Mouse (Mus musculus): ENCODE results near the gene Dolk. TPM values are rescaled to one million over a fixed set of nuclear protein-coding genes. Genes with fewer than 3 reads are reported as not detected.

Gene Dolk
- polyA plus RNA-seq, 1 experiment from 2014 or later: 11.7 TPM

GRCm38 (mm10) chr2:30247681-30248080 is 38.5 kb downstream of the Dolk start:
- Histone ChIP-seq H3K4me1 (ENCODE audit: control insufficient read depth, low read depth, low read length) (peaks cover 23% of the 10 kb centered on the region), H3K27ac (ENCODE audit: low read length) (no peak overlapping the region), H3K36me3 (ENCODE audit: control insufficient read depth, insufficient read depth) (peaks cover 12% of the 10 kb centered on the region; the same call in 1 of the 2 replicates), H3K27me3 (ENCODE audit: control insufficient read depth, insufficient read depth, low read depth, low read length) (no peaks in the 10 kb centered on the region), H3K9ac (ENCODE audit: low read depth, low read length) (no peak overlapping the region), H3K4me3 (ENCODE audit: low read depth, low read length) (no peak overlapping the region), H3K4me2 (ENCODE audit: low read depth, low read length) (no peak overlapping the region), H3K9me3 (replicated peaks; ENCODE audit: control insufficient read depth, low read length) (no peaks in the 10 kb centered on the region)
- ATAC-seq (ENCODE audit: low read depth): no peak
- 79% methylated on average over 4 of the region's 4 CpGs for WGBS (ENCODE audit: insufficient replicate concordance)

- Histone ChIP-seq H3K9me3 (replicated peaks; ENCODE audit: control insufficient read depth, low read length) (no peaks in the 10 kb centered on the region), H3K4me3 (ENCODE audit: low read depth, low read length) (no peak overlapping the region), H3K4me1 (ENCODE audit: control insufficient read depth, low read depth, low read length) (peaks cover 26% of the 10 kb centered on the region), H3K4me2 (ENCODE audit: low read depth, low read length) (no peak overlapping the region), H3K27me3 (ENCODE audit: control insufficient read depth, insufficient read depth, low read depth, low read length) (no peaks in the 10 kb centered on the region), H3K9ac (ENCODE audit: low read depth, low read length) (no peak overlapping the region), H3K27ac (ENCODE audit: low read length) (no peak overlapping the region), H3K36me3 (ENCODE audit: control insufficient read depth, insufficient read depth) (peaks cover 12% of the 10 kb centered on the region; the same call in 1 of the 2 replicates)
- ATAC-seq (ENCODE audit: low read depth): 0 out of 2 replicates have a peak, but pooled peaks have one; percentile 6
- WGBS (ENCODE audit: insufficient replicate concordance): 75% methylated on average over 5 of the region's 5 CpGs
Observed at GRCm38 (mm10) chr2:30247036-30247435, 39.1 kb downstream of the Dolk start.

DNA sequence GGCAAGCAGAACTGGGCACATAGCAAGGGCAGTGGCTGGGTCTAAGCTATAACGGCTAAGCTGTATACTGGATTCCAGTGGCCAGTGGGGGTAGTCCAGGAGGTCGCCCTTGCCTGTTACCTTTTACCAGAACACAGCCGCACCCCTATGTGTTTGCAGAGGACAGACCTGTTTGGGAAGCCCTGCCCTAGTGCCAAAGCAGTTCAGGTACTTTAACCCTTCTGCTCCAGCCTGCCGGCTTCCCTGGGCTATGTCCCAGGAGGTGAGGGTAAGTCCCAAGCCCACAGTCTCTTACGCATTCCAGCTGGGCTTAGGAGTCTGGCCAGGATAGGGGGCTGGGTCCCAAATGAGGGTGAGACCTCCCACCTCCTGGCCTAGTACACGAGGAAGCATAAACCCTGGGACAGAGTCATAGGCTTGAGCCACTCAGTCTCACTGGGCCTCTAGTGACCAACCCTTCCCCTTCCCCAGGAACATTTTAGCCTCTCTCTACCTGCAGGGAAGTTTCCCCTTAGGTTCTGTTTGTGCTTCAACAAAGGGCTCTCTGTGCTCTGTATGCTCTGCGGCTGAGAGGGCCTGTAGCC is 41.4 kb downstream of the Dolk start:
- ATAC-seq (ENCODE audit: low read depth): peak; percentile 39
- Histone ChIP-seq H3K4me3 (ENCODE audit: low read depth, low read length) (no peak overlapping the region), H3K9ac (ENCODE audit: low read depth, low read length) (no peak overlapping the region), H3K9me3 (replicated peaks; ENCODE audit: control insufficient read depth, low read length) (no peaks in the 10 kb centered on the region), H3K36me3 (ENCODE audit: control insufficient read depth, insufficient read depth) (peaks cover 22% of the 10 kb centered on the region), H3K4me2 (ENCODE audit: low read depth, low read length) (no peak overlapping the region), H3K27ac (ENCODE audit: low read length) (no peak overlapping the region), H3K27me3 (ENCODE audit: control insufficient read depth, insufficient read depth, low read depth, low read length) (no peaks in the 10 kb centered on the region), H3K4me1 (ENCODE audit: control insufficient read depth, low read depth, low read length) (peaks cover 28% of the 10 kb centered on the region)
- WGBS (ENCODE audit: insufficient replicate concordance): 73% methylated on average over 7 of the region's 7 CpGs

GRCm38 (mm10) chr2:30243391-30243790 is 42.7 kb downstream of the Dolk start:
- Histone ChIP-seq H3K9me3 (replicated peaks; ENCODE audit: control insufficient read depth, low read length) (no peaks in the 10 kb centered on the region), H3K27me3 (ENCODE audit: control insufficient read depth, insufficient read depth, low read depth, low read length) (no peaks in the 10 kb centered on the region), H3K4me2 (ENCODE audit: low read depth, low read length) (no peak overlapping the region), H3K27ac (ENCODE audit: low read length) (no peak overlapping the region), H3K4me1 (ENCODE audit: control insufficient read depth, low read depth, low read length) (peaks cover 41% of the 10 kb centered on the region), H3K36me3 (ENCODE audit: control insufficient read depth, insufficient read depth) (peaks cover 16% of the 10 kb centered on the region), H3K9ac (ENCODE audit: low read depth, low read length) (no peak overlapping the region), H3K4me3 (ENCODE audit: low read depth, low read length) (no peak overlapping the region)
- ATAC-seq (ENCODE audit: low read depth): no peak
- 90% methylated on average over 4 of the region's 4 CpGs for WGBS (ENCODE audit: insufficient replicate concordance)

GRCm38 (mm10) chr2:30242509-30242908 is 43.6 kb downstream of the Dolk start:
- H3K9ac ChIP-seq (ENCODE audit: low read depth, low read length): no peak overlapping the region
- no peak overlapping the region for H3K4me2 ChIP-seq (ENCODE audit: low read depth, low read length)
- peak overlapping the region; percentile 39; the same call in 1 of the 2 replicates for H3K27ac ChIP-seq (ENCODE audit: low read length)
- H3K27me3 ChIP-seq (ENCODE audit: control insufficient read depth, insufficient read depth, low read depth, low read length): no peaks in the 10 kb centered on the region
- ATAC-seq (ENCODE audit: low read depth): no peak
- H3K9me3 ChIP-seq (replicated peaks; ENCODE audit: control insufficient read depth, low read length): no peaks in the 10 kb centered on the region
- WGBS (ENCODE audit: insufficient replicate concordance): 60% methylated on average over 4 of the region's 4 CpGs
- H3K4me1 ChIP-seq (ENCODE audit: control insufficient read depth, low read depth, low read length): peaks cover 44% of the 10 kb centered on the region
- no peak overlapping the region for H3K4me3 ChIP-seq (ENCODE audit: low read depth, low read length)
- peaks cover 16% of the 10 kb centered on the region for H3K36me3 ChIP-seq (ENCODE audit: control insufficient read depth, insufficient read depth)

DNA sequence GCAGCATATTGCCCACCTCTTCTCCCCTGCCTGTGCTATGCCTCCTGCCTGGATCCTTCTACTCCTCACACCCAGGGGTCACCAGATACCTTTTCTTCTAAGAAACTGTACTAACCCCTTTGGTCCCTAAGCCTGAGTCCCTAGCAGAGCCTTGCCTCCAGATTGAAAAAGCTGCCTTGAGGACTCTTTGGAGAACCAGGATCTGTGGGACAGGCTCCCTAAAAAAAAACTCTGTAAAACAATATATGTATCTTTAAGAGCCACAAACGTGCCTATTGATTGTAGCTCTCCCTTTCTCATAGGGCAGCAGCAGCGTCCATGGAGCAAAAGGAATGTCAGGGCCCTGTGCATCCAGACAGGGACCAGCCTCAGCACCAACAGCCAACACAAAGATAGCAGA is 45.9 kb downstream of the Dolk start, which contains the start of gene Gm28035:
Gene Gm28035 (plus strand): TSS at position 301 of the 400 bp plus-strand sequence.
- peaks cover 16% of the 10 kb centered on the region for H3K36me3 ChIP-seq (ENCODE audit: control insufficient read depth, insufficient read depth)
- peak within 1 kb of the TSS; percentile 94 for H3K4me3 ChIP-seq (ENCODE audit: low read depth, low read length)
- peak within 1 kb of the TSS; percentile 95 for H3K9ac ChIP-seq (ENCODE audit: low read depth, low read length)
- peaks cover 43% of the 10 kb centered on the region for H3K4me1 ChIP-seq (ENCODE audit: control insufficient read depth, low read depth, low read length)
- no peak for ATAC-seq (ENCODE audit: low read depth)
- peak within 1 kb of the TSS; percentile 77 for H3K27ac ChIP-seq (ENCODE audit: low read length)
- peak within 1 kb of the TSS; percentile 86 for H3K4me2 ChIP-seq (ENCODE audit: low read depth, low read length)
- H3K27me3 ChIP-seq (ENCODE audit: control insufficient read depth, insufficient read depth, low read depth, low read length): no peaks in the 10 kb centered on the region
- WGBS (ENCODE audit: insufficient replicate concordance): 58% methylated on average over 2 of the region's 2 CpGs
- no peaks in the 10 kb centered on the region for H3K9me3 ChIP-seq (replicated peaks; ENCODE audit: control insufficient read depth, low read length)

DNA sequence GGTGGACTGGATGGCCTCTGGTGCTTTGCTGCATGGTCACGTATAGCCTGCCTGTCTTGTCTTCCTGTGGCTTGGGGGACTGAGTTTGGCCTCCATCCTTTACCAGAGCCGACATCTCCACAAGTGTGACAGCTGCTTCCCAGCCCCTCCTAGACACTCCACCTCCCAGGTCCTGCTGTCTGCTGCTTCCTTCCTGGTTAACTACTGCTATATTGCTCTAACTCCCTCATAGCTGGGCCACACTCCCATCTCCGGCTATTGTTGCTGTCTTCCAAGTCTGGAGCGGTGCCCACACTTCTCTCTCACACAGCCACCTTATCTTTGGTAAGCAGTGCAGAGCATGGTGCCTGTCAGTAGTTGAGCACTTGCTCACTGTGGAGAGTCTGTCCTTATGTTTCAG is 46.4 kb downstream of the Dolk start:
- 25% methylated on average over 4 of the region's 4 CpGs for WGBS (ENCODE audit: insufficient replicate concordance)
- Histone ChIP-seq H3K4me3 (ENCODE audit: low read depth, low read length) (peak overlapping the region; percentile 17), H3K9ac (ENCODE audit: low read depth, low read length) (peak overlapping the region; percentile 95), H3K27me3 (ENCODE audit: control insufficient read depth, insufficient read depth, low read depth, low read length) (no peaks in the 10 kb centered on the region), H3K4me1 (ENCODE audit: control insufficient read depth, low read depth, low read length) (peaks cover 43% of the 10 kb centered on the region), H3K27ac (ENCODE audit: low read length) (peak overlapping the region; percentile 77), H3K4me2 (ENCODE audit: low read depth, low read length) (peak overlapping the region; percentile 86), H3K36me3 (ENCODE audit: control insufficient read depth, insufficient read depth) (peaks cover 16% of the 10 kb centered on the region), H3K9me3 (replicated peaks; ENCODE audit: control insufficient read depth, low read length) (no peaks in the 10 kb centered on the region)
- ATAC-seq (ENCODE audit: low read depth): peak; percentile 24

DNA sequence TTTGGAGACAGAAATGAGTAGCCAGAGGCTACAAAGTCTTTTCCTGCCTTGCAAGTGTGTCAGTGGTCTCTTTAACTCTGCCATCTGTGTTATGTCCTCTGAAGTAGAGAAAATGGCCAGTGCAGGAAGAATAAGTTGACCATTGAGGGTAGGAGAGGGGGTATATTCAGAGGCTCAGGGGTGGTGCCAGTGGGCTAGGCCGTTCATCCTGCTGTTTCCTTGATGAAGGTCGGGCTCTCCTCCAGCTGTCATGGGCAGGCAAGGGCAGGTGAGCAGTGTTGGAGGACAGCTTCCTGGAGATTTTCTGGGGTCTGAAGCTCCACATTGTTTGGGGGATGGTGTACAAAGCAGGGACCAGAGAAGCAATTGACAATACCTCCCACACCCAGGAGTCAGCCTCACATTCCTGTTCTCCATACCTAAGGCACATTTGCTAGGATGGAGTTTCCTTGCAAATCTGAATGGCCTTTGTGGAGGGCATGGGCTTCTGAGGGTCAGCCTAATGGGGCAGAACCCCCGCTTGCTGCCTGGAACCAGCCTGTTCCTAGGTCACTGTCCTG is 47.1 kb downstream of the Dolk start:
- H3K4me1 ChIP-seq (ENCODE audit: control insufficient read depth, low read depth, low read length): peaks cover 43% of the 10 kb centered on the region
- H3K9me3 ChIP-seq (replicated peaks; ENCODE audit: control insufficient read depth, low read length): no peaks in the 10 kb centered on the region
- WGBS (ENCODE audit: insufficient replicate concordance): 50% methylated on average over 3 of the region's 3 CpGs
- H3K27ac ChIP-seq (ENCODE audit: low read length): peak overlapping the region; percentile 77
- no peaks in the 10 kb centered on the region for H3K27me3 ChIP-seq (ENCODE audit: control insufficient read depth, insufficient read depth, low read depth, low read length)
- peak overlapping the region; percentile 94 for H3K4me3 ChIP-seq (ENCODE audit: low read depth, low read length)
- peaks cover 16% of the 10 kb centered on the region for H3K36me3 ChIP-seq (ENCODE audit: control insufficient read depth, insufficient read depth)
- peak overlapping the region; percentile 86 for H3K4me2 ChIP-seq (ENCODE audit: low read depth, low read length)
- peak overlapping the region; percentile 95 for H3K9ac ChIP-seq (ENCODE audit: low read depth, low read length)
- no peak for ATAC-seq (ENCODE audit: low read depth)

- peak; percentile 79 for ATAC-seq (ENCODE audit: low read depth)
- peak overlapping the region; percentile 86 for H3K4me2 ChIP-seq (ENCODE audit: low read depth, low read length)
- peaks cover 39% of the 10 kb centered on the region for H3K4me1 ChIP-seq (ENCODE audit: control insufficient read depth, low read depth, low read length)
- peak overlapping the region; percentile 94 for H3K4me3 ChIP-seq (ENCODE audit: low read depth, low read length)
- H3K27ac ChIP-seq (ENCODE audit: low read length): peak overlapping the region; percentile 77
- peaks cover 10% of the 10 kb centered on the region for H3K36me3 ChIP-seq (ENCODE audit: control insufficient read depth, insufficient read depth)
- H3K27me3 ChIP-seq (ENCODE audit: control insufficient read depth, insufficient read depth, low read depth, low read length): no peaks in the 10 kb centered on the region
- H3K9me3 ChIP-seq (replicated peaks; ENCODE audit: control insufficient read depth, low read length): no peaks in the 10 kb centered on the region; the same call in 1 of the 2 replicates
- WGBS (ENCODE audit: insufficient replicate concordance): under 1% methylated on average over 34 of the region's 42 CpGs
- H3K9ac ChIP-seq (ENCODE audit: low read depth, low read length): peak overlapping the region; percentile 95
Observed at GRCm38 (mm10) chr2:30237881-30238280, 48.3 kb downstream of the Dolk start.

Measured in liver, embryonic 16.5 days (tissue).